Mouse (Mus musculus): Measurements from ENCODE around the gene Gm17606.

Gene Gm17606

GRCm38 (mm10) chr14:54624976-54625375, 15.8 kb upstream of the Gm17606 start:
- no peak for DNase-seq (ENCODE audit: low read depth, low spot score)

- no peak for DNase-seq (ENCODE audit: low read depth, low spot score)
Observed at GRCm38 (mm10) chr14:54628103-54628502, 12.6 kb upstream of the Gm17606 start.

GRCm38 (mm10) chr14:54629797-54630196, 11.0 kb upstream of the Gm17606 start:
- no peak for DNase-seq (ENCODE audit: low read depth, low spot score)

- DNase-seq (ENCODE audit: low read depth, low spot score) = no peak
Observed at GRCm38 (mm10) chr14:54630583-54631239, 10.0 kb upstream of the Gm17606 start.

GRCm38 (mm10) chr14:54631240-54631599, 9.5 kb upstream of the Gm17606 start:
- DNase-seq (ENCODE audit: low read depth, low spot score) = no peak

GRCm38 (mm10) chr14:54632252-54632651, 8.5 kb upstream of the Gm17606 start:
- no peak for DNase-seq (ENCODE audit: low read depth, low spot score)

GRCm38 (mm10) chr14:54634182-54634581, 6.6 kb upstream of the Gm17606 start:
- DNase-seq (ENCODE audit: low read depth, low spot score) = no peak

- peak; percentile 80 for DNase-seq (ENCODE audit: low read depth, low spot score)
Observed at GRCm38 (mm10) chr14:54636954-54637353, 3.8 kb upstream of the Gm17606 start.

GRCm38 (mm10) chr14:54638210-54638609, 2.5 kb upstream of the Gm17606 start:
- DNase-seq (ENCODE audit: low read depth, low spot score) = no peak

GRCm38 (mm10) chr14:54640121-54640520, 631 bp upstream of the Gm17606 start:
- DNase-seq (ENCODE audit: low read depth, low spot score) = no peak

GRCm38 (mm10) chr14:54641305-54641969, 685 bp downstream of the Gm17606 start, which contains the start of gene Cdh24:
Gene Cdh24 (minus strand): TSS chr14:54641364.
- DNase-seq (ENCODE audit: low read depth, low spot score) = peak; percentile 92

- DNase-seq (ENCODE audit: low read depth, low spot score) = no peak
Observed at GRCm38 (mm10) chr14:54642224-54642944, 1.6 kb downstream of the Gm17606 start.

- no peak for DNase-seq (ENCODE audit: low read depth, low spot score)
Observed at GRCm38 (mm10) chr14:54643011-54643410, 2.3 kb downstream of the Gm17606 start.

GRCm38 (mm10) chr14:54644294-54644693, 3.5 kb downstream of the Gm17606 start:
- DNase-seq (ENCODE audit: low read depth, low spot score) = no peak

- DNase-seq (ENCODE audit: low read depth, low spot score) = no peak
Observed at GRCm38 (mm10) chr14:54646455-54646854, 5.7 kb downstream of the Gm17606 start.

- no peak for DNase-seq (ENCODE audit: low read depth, low spot score)
Observed at GRCm38 (mm10) chr14:54646898-54647636, 6.3 kb downstream of the Gm17606 start.

- no peak for DNase-seq (ENCODE audit: low read depth, low spot score)
Observed at GRCm38 (mm10) chr14:54647900-54648299, 7.1 kb downstream of the Gm17606 start.

GRCm38 (mm10) chr14:54650621-54651454, 10.1 kb downstream of the Gm17606 start:
- DNase-seq (ENCODE audit: low read depth, low spot score) = peak; percentile 94

- DNase-seq (ENCODE audit: low read depth, low spot score) = no peak
Observed at GRCm38 (mm10) chr14:54651556-54651955, 10.8 kb downstream of the Gm17606 start.

GRCm38 (mm10) chr14:54652787-54653186, 12.0 kb downstream of the Gm17606 start:
- no peak for DNase-seq (ENCODE audit: low read depth, low spot score)

GRCm38 (mm10) chr14:54653496-54653895, 12.7 kb downstream of the Gm17606 start:
- peak; percentile 91 for DNase-seq (ENCODE audit: low read depth, low spot score)
